Mouse (Mus musculus): ENCODE data around the gene Sec31a. TPM values are rescaled to one million over a fixed set of nuclear protein-coding genes. Genes with fewer than 3 reads are reported as not detected.

Sec31a gene
- total and polyA plus RNA-seq, 2 experiments from 2014 or later: 73.8 to 209 TPM

DNA sequence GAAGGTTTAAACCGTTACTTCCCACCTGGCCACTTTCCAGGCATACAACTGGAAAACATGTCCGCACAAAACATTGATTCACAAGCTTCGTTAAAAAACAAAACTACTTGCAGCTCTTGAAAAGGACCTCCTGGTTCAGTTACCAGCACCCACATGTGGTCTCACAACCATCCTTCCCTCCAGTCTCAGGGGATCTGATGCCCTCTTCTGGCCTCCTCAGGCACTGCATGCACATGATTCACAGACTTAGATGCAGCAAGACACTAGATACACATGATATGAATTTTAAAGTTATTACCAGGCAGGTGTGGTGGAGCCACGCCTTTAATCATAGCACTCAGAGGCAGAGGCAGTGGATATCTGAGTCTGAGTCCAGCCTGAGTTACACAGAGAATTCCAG lies 21.1 kb upstream of the Sec31a start:
- Histone ChIP-seq H3K27ac (no peak overlapping the region), H3K27me3 (ENCODE audit: insufficient read depth, low read length) (no peaks in the 10 kb centered on the region), H3K9me3 (ENCODE audit: low read length) (no peaks in the 10 kb centered on the region), H3K36me3 (ENCODE audit: insufficient read depth, low read length) (no peaks in the 10 kb centered on the region), H3K4me2 (ENCODE audit: low read depth, low read length) (no peak overlapping the region), H3K9ac (replicated peaks; ENCODE audit: low read length) (no peak overlapping the region), H3K4me1 (ENCODE audit: insufficient read depth, low read length) (no peaks in the 10 kb centered on the region), H3K4me3 (ENCODE audit: low read length) (no peak overlapping the region)
- TF ChIP-seq CTCF (IDR thresholded peaks at IDR 0.05; ENCODE audit: low read depth): peak; percentile 31; the same call in 1 of the 2 replicates
- no peak for ATAC-seq
- 98% methylated on average over 4 of the region's 4 CpGs for WGBS
- no peak for DNase-seq (ENCODE audit: low spot score)

DNA sequence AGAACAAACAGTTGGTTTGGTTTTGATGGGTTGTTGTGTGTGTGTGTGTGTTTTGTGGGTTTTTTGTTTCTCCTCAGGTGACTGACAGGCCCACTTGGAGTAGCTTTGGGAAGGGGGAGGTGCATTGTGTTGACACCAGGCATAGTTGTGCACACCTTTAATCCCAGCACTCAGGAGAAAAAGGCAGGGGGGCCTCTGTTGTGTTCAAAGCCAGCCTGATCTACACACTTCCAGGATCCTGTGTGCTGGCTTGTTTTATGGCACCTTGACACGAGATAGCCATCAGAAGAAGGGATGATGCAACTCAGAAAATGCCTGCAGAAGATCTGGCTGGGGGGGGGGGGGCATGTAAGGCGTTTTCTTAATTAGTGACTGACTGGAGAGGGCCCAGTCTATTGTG lies 14.9 kb upstream of the Sec31a start:
- no peak for TF ChIP-seq CTCF (IDR thresholded peaks at IDR 0.05; ENCODE audit: low read depth)
- no peak overlapping the region for H3K27ac ChIP-seq
- peaks cover 28% of the 10 kb centered on the region for H3K4me1 ChIP-seq (ENCODE audit: insufficient read depth, low read length)
- H3K4me2 ChIP-seq (ENCODE audit: low read depth, low read length): no peak overlapping the region
- no peak for ATAC-seq
- H3K9me3 ChIP-seq (ENCODE audit: low read length): no peaks in the 10 kb centered on the region
- no peaks in the 10 kb centered on the region for H3K27me3 ChIP-seq (ENCODE audit: insufficient read depth, low read length)
- H3K9ac ChIP-seq (replicated peaks; ENCODE audit: low read length): no peak overlapping the region
- no peak overlapping the region for H3K4me3 ChIP-seq (ENCODE audit: low read length)
- DNase-seq (ENCODE audit: low spot score): no peak
- WGBS: 79% methylated on average over 2 of the region's 2 CpGs
- peaks cover 10% of the 10 kb centered on the region; the same call in 1 of the 2 replicates for H3K36me3 ChIP-seq (ENCODE audit: insufficient read depth, low read length)

DNA sequence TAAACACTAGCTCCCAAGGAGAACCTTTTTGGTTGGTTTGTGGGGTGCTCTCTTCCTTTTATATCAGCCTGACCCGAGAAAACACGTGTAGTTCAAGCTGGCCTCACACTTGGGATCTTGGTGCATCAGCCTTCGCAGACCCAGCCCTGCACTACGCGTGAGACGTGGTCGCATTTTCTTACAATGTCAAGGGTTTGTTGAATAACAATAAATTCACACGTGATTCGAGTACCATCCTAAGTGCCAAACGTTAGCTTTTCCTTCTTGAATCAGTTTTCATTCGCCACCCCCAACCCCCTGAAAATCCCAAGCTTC lies 14.0 kb upstream of the Sec31a start:
- H3K27me3 ChIP-seq (ENCODE audit: insufficient read depth, low read length): no peaks in the 10 kb centered on the region
- peak; percentile 4; the same call in 1 of the 2 replicates for ATAC-seq
- no peaks in the 10 kb centered on the region for H3K9me3 ChIP-seq (ENCODE audit: low read length)
- H3K36me3 ChIP-seq (ENCODE audit: insufficient read depth, low read length): peaks cover 10% of the 10 kb centered on the region; the same call in 1 of the 2 replicates
- H3K4me2 ChIP-seq (ENCODE audit: low read depth, low read length): peak overlapping the region; percentile 72
- peak overlapping the region; percentile 78 for H3K9ac ChIP-seq (replicated peaks; ENCODE audit: low read length)
- peak overlapping the region; percentile 74 for H3K4me3 ChIP-seq (ENCODE audit: low read length)
- peak overlapping the region; percentile 96 for H3K27ac ChIP-seq
- no peak for TF ChIP-seq CTCF (IDR thresholded peaks at IDR 0.05; ENCODE audit: low read depth)
- DNase-seq (ENCODE audit: low spot score): no peak
- 3% methylated on average over 11 of the region's 11 CpGs for WGBS
- H3K4me1 ChIP-seq (ENCODE audit: insufficient read depth, low read length): peaks cover 28% of the 10 kb centered on the region

DNA sequence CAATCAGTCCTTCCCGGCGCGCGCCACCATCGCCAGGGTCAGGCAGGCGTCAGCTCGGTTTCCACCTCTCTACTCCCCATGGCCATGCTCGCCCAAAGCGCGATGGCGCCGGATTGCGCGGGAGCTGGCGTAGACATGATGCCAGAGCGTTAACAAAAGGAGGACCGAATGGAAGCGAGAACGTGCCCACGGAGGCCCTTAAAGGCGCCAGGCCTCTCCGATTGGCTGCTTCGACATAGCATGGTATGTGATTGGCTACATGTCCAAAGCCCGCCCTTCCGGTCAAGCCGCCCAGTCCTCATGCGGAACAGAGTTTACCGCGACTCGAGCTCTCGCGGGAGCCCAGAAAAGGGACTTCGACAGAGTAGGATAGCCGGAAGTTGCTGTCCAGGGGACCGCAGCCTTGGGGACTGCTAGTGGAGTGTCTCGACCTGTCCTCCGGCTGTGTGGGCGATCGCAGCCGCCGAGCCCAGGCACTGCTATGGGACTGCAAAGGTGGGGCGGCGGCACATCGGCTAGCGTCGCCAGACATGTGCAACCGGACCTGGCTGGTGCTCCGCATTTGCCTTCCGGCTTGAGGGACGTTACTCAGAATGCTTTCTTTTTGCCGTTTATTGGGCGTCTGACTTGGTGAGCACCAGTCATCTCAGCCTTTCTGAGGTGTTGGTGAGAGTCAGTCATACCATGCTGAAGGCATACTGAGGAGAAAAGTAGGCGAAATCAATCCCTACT lies 13.5 kb upstream of the Sec31a start:
- Histone ChIP-seq H3K4me1 (ENCODE audit: insufficient read depth, low read length) (peaks cover 28% of the 10 kb centered on the region), H3K27ac (peak overlapping the region; percentile 96), H3K4me3 (ENCODE audit: low read length) (peak overlapping the region; percentile 74), H3K9ac (replicated peaks; ENCODE audit: low read length) (peak overlapping the region; percentile 84), H3K4me2 (ENCODE audit: low read depth, low read length) (peak overlapping the region; percentile 72), H3K9me3 (ENCODE audit: low read length) (no peaks in the 10 kb centered on the region), H3K36me3 (ENCODE audit: insufficient read depth, low read length) (peaks cover 10% of the 10 kb centered on the region; the same call in 1 of the 2 replicates), H3K27me3 (ENCODE audit: insufficient read depth, low read length) (no peaks in the 10 kb centered on the region)
- under 1% methylated on average over 53 of the region's 53 CpGs for WGBS
- ATAC-seq: peak; percentile 99
- peak; percentile 12; the same call in 1 of the 2 replicates for TF ChIP-seq CTCF (IDR thresholded peaks at IDR 0.05; ENCODE audit: low read depth)
- DNase-seq (ENCODE audit: low spot score): peak; percentile 99

DNA sequence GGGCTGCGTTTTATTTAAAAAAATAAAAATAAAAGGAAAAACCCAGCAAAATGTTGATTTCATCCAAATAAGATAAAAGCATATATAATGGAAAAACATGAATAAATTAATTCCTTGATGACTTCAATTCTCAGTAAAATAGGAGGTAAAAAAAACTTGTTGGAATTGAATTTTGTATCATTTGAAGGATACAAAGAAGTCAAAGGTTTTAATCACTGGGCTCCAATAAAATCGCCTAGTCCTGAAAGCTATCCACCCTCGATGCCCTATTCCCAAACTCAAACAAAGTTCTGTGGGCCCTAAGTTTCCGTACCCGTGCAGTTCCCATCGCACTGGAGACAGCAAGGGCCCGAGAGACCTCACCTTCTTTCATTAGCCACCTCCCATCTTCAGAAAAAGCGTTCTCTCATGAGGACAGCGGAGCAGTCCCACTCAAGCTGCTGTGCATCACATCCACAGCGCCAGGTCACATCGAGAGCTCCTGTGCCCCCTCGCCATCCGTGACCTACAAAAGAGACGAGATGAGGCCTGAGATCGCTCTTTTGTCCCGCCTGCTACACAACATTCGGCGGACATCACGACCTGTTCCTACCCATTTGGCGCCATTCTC lies 12.8 kb upstream of the Sec31a start:
- Histone ChIP-seq H3K27ac (peak overlapping the region; percentile 96), H3K27me3 (ENCODE audit: insufficient read depth, low read length) (no peaks in the 10 kb centered on the region), H3K4me2 (ENCODE audit: low read depth, low read length) (peak overlapping the region; percentile 72), H3K4me3 (ENCODE audit: low read length) (peak overlapping the region; percentile 74), H3K9ac (replicated peaks; ENCODE audit: low read length) (peak overlapping the region; percentile 84), H3K4me1 (ENCODE audit: insufficient read depth, low read length) (peaks cover 28% of the 10 kb centered on the region), H3K9me3 (ENCODE audit: low read length) (no peaks in the 10 kb centered on the region), H3K36me3 (ENCODE audit: insufficient read depth, low read length) (peaks cover 10% of the 10 kb centered on the region; the same call in 1 of the 2 replicates)
- WGBS: 0% methylated on average over 20 of the region's 20 CpGs
- ATAC-seq: no peak
- TF ChIP-seq CTCF (IDR thresholded peaks at IDR 0.05; ENCODE audit: low read depth): no peak
- DNase-seq (ENCODE audit: low spot score): no peak

DNA sequence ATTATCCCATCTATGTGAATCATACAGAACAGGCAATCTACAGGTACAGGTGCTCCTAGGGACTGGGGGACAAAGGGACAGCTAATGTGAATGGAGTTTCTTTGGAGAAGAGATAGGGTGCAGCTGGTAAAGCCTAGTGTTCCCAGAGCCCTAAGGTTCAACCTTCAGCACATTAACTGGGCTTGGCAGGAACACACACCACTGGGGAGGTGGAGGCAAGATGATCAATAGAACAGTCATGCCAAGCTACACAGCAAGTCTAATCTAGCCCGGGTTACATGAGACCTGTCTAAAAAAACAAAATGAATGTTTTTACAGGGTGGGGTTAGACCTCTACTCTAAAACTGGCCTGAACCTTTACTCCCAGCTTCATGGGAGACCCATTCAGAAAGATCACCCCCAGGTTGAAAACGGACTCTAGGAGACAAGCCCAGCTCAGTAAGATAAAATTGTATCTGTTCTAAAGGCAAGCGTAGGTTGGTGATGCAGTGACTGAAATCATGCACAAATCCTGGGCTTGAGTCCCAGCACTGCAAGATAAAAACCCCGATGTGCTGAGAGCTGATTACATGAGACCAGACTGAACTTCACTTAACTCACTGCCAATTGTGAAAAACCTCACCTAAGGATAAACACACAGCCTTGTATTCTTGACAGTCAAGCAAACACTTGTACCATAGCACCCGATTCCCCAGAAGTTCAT lies 12.1 kb upstream of the Sec31a start:
- 4% methylated on average over 5 of the region's 5 CpGs for WGBS
- no peaks in the 10 kb centered on the region for H3K27me3 ChIP-seq (ENCODE audit: insufficient read depth, low read length)
- no peak overlapping the region for H3K27ac ChIP-seq
- TF ChIP-seq CTCF (IDR thresholded peaks at IDR 0.05; ENCODE audit: low read depth): no peak
- H3K4me1 ChIP-seq (ENCODE audit: insufficient read depth, low read length): peaks cover 28% of the 10 kb centered on the region
- H3K9me3 ChIP-seq (ENCODE audit: low read length): no peaks in the 10 kb centered on the region
- H3K9ac ChIP-seq (replicated peaks; ENCODE audit: low read length): peak overlapping the region; percentile 84
- peak overlapping the region; percentile 72 for H3K4me2 ChIP-seq (ENCODE audit: low read depth, low read length)
- no peak for ATAC-seq
- peak overlapping the region; percentile 74 for H3K4me3 ChIP-seq (ENCODE audit: low read length)
- H3K36me3 ChIP-seq (ENCODE audit: insufficient read depth, low read length): peaks cover 14% of the 10 kb centered on the region; the same call in 1 of the 2 replicates
- peak; percentile 12 for DNase-seq (ENCODE audit: low spot score)
